16 mouse cellular contexts compared by ENCODE assay signal in the genomic region with DNA sequence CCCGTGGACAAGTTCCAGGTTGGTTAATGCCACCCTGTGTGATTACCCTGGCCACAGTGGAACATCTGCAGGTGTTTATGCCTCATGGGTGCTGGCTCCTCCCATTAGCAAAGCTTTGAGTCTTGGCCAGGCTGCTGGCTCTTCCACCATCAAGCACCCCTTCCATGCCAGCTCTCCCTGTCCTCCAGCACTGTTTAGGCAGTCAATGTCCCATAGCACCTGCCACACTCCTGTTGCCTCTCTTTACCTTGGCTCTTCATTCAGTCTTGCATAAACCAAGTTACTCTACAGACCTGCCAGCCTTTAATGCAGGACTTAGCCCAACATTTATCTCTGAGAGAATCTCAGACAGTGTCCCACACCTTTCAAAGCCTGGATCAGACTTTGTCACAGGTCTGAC.
"Had no signal": no experiment of that assay in that cellular context is flagged by ENCODE, and none has a peak within 500 bp of the region (broad histone marks: within the 10 kb centered on the region; RNA-seq: fewer than 3 reads in every experiment).

No protein-coding gene starts in this region.

- H3K4me1 ChIP-seq: neural tube, embryonic 13.5 days; neural tube, embryonic 15.5 days; stomach, embryonic 15.5 days had no signal

- H3K27me3 ChIP-seq: neural tube, embryonic 13.5 days; neural tube, embryonic 15.5 days; stomach, embryonic 15.5 days had no signal

- H3K4me2 ChIP-seq: neural tube, embryonic 13.5 days; neural tube, embryonic 15.5 days; stomach, embryonic 15.5 days had no signal

- H3K9me3 ChIP-seq: neural tube, embryonic 13.5 days; neural tube, embryonic 15.5 days; stomach, embryonic 15.5 days had no signal

- DNase-seq: retina, postnatal 1 day; right cerebral cortex, adult 18-20 months; right cerebral cortex, postnatal 14 days; right cerebral cortex, postnatal 25 days; right cerebral cortex, postnatal 4 days; spleen, adult 18-20 months; thymus, adult 18-20 months; thymus, adult 2 months; thymus, postnatal 14 days; thymus, postnatal 25 days; thymus, postnatal 36 days; thymus, postnatal 4 days had no signal

- H3K36me3 ChIP-seq: neural tube, embryonic 13.5 days; neural tube, embryonic 15.5 days; stomach, embryonic 15.5 days had no signal

- H3K9ac ChIP-seq: neural tube, embryonic 13.5 days; neural tube, embryonic 15.5 days; stomach, embryonic 15.5 days had no signal

- H3K4me3 ChIP-seq: neural tube, embryonic 13.5 days; neural tube, embryonic 15.5 days; stomach, embryonic 15.5 days had no signal

- H3K27ac ChIP-seq: neural tube, embryonic 13.5 days; neural tube, embryonic 15.5 days; stomach, embryonic 15.5 days; stomach, postnatal 0 days had no signal
